Mouse (Mus musculus): ENCODE measurements around the gene Slc25a3. TPM values are rescaled to one million over a fixed set of nuclear protein-coding genes. Genes with fewer than 3 reads are reported as not detected.

The Slc25a3 gene
- total and polyA plus RNA-seq, 3 experiments: 368 to 868 (median 497) TPM

DNA sequence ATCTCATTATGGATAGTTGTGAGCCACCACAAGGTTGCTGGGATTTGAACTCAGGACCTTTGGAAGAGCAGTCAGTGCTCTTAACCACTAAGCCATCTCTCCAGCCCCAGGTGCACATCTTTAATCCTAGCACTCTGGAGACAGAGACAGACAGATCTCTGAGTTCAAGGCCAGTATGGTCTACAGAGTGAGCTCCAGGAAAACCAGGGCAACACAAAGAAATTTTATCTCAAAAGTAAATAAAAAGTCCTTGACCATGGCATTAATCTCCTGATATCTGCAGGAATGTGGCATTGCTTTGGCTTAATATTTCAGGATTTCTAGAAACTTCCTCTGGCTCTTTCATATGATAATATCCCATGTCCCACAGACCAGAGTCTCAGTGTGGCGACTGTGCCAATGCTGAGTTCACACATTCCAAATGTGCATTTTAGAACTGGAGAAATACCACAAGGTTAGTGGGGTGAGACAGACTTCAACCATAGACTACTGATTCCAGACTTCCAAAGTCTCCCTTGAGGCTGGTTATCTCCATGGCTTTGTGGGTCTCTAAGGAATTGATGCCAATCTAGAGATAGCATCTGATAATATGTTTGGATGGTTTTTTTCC lies 4.8 kb upstream of the Slc25a3 start:
- Histone ChIP-seq H3K27me3 (ENCODE audit: control insufficient read depth in 1 of 2, insufficient read depth in 2 of 2, low read length in 2 of 2) (no peaks in the 10 kb centered on the region), H3K4me1 (ENCODE audit: control insufficient read depth in 1 of 2, insufficient read depth in 2 of 2, low read length in 2 of 2) (peaks cover 4 to 10% of the 10 kb centered on the region in 2 experiments; a peak in 3 of 4 replicates), H3K79me2 (ENCODE audit: control insufficient read depth, insufficient read depth, low read length, poor library complexity) (peaks cover 1% of the 10 kb centered on the region), H3K9me3 (replicated peaks; ENCODE audit: insufficient read depth, low read length) (no peaks in the 10 kb centered on the region), H3K36me3 (ENCODE audit: control insufficient read depth in 1 of 2, insufficient read depth in 2 of 2, low read length in 2 of 2) (peaks cover 0 to 10% of the 10 kb centered on the region in 2 experiments; a peak in 2 of 4 replicates), H3K27ac (ENCODE audit: control insufficient read depth, low read depth, low read length) (no peak overlapping the region), H3K9ac (ENCODE audit: control insufficient read depth, low read depth, low read length, poor library complexity, severe bottlenecking) (no peak overlapping the region), H3K4me3 (ENCODE audit: control insufficient read depth in 1 of 2, insufficient read depth in 1 of 2, low read depth in 2 of 2, low read length in 2 of 2) (no peak overlapping the region)
- DNase-seq (ENCODE audit: low read depth, low spot score): no peak
- TF ChIP-seq TBP (IDR thresholded peaks at IDR 0.05; ENCODE audit: low read depth, low read length): peak; percentile 89
- TF ChIP-seq KAT2A (conservative IDR thresholded peaks at IDR 0.05; ENCODE audit: low read depth, low read length): no peak

DNA sequence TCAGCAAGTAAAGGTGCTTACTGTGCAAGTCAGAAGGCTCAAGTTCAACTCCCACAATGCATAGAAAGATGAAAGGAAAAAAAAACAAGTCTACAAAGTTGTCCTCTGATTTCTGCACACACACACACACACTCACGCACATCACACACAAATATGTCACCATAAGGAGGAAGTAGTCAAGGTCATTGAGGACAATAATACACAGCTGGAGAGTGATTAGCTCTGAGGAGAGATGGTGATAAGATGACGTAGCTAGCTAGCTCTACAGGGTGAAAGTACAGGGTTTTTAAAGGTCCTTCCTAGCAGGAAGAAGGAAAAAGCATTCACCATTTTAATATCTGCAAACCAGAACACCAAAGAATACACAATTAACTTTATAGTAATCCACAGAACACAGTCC lies 3.5 kb upstream of the Slc25a3 start:
- DNase-seq (ENCODE audit: low read depth, low spot score): peak; percentile 55
- no peak overlapping the region for H3K9ac ChIP-seq (ENCODE audit: control insufficient read depth, low read depth, low read length, poor library complexity, severe bottlenecking)
- peaks cover 4 to 10% of the 10 kb centered on the region in 2 experiments; a peak in 3 of 4 replicates for H3K4me1 ChIP-seq (ENCODE audit: control insufficient read depth in 1 of 2, insufficient read depth in 2 of 2, low read length in 2 of 2)
- H3K79me2 ChIP-seq (ENCODE audit: control insufficient read depth, insufficient read depth, low read length, poor library complexity): peaks cover 14% of the 10 kb centered on the region
- H3K36me3 ChIP-seq (ENCODE audit: control insufficient read depth in 1 of 2, insufficient read depth in 2 of 2, low read length in 2 of 2): peaks cover 0 to 11% of the 10 kb centered on the region in 2 experiments; a peak in 2 of 4 replicates
- no peak overlapping the region for H3K4me3 ChIP-seq (ENCODE audit: control insufficient read depth in 1 of 2, insufficient read depth in 1 of 2, low read depth in 2 of 2, low read length in 2 of 2)
- H3K9me3 ChIP-seq (replicated peaks; ENCODE audit: insufficient read depth, low read length): no peaks in the 10 kb centered on the region
- no peak overlapping the region for H3K27ac ChIP-seq (ENCODE audit: control insufficient read depth, low read depth, low read length)
- no peaks in the 10 kb centered on the region for H3K27me3 ChIP-seq (ENCODE audit: control insufficient read depth in 1 of 2, insufficient read depth in 2 of 2, low read length in 2 of 2)
- no peak for TF ChIP-seq KAT2A (conservative IDR thresholded peaks at IDR 0.05; ENCODE audit: low read depth, low read length)
- TF ChIP-seq ELF1 (IDR thresholded peaks at IDR 0.05; ENCODE audit: low read depth, low read length): no peak
- no peak for TF ChIP-seq USF1 (IDR thresholded peaks at IDR 0.05; ENCODE audit: low read depth, low read length)
- no peak for TF ChIP-seq CHD2 (IDR thresholded peaks at IDR 0.05; ENCODE audit: low read length)
- no peak for TF ChIP-seq MXI1 (IDR thresholded peaks at IDR 0.05; ENCODE audit: low read depth, low read length)
- TF ChIP-seq MAX (IDR thresholded peaks at IDR 0.05; ENCODE audit: low read length): no peak
- TF ChIP-seq GATA1 (IDR thresholded peaks at IDR 0.05; ENCODE audit: low read depth, low read length): peak; percentile 52
- peak; percentile 9; the same call in 1 of the 2 replicates for TF ChIP-seq BHLHE40 (IDR thresholded peaks at IDR 0.05; ENCODE audit: borderline replicate concordance, low read depth, low read length)
- TF ChIP-seq HCFC1 (IDR thresholded peaks at IDR 0.05; ENCODE audit: low read depth, low read length): 0 out of 2 replicates have a peak, but pooled peaks have one; percentile 28
- no peak for TF ChIP-seq POLR2A (IDR thresholded peaks at IDR 0.05; ENCODE audit: control insufficient read depth in 1 of 2, insufficient read depth in 1 of 2, low read depth in 1 of 2, low read length in 2 of 2, poor library complexity in 1 of 2)
- peak; percentile 53; the same call in 1 of the 2 replicates for TF ChIP-seq ZNF384 (IDR thresholded peaks at IDR 0.05; ENCODE audit: low read depth, low read length)
- no peak for TF ChIP-seq MEF2A (IDR thresholded peaks at IDR 0.05; ENCODE audit: extremely low read depth, insufficient replicate concordance, low read depth, low read length, poor library complexity, severe bottlenecking)
- no peak for TF ChIP-seq CTCF (IDR thresholded peaks at IDR 0.05 in 2 of 3, conservative IDR thresholded peaks at IDR 0.05 in 1 of 3; ENCODE audit: control insufficient read depth in 1 of 3, insufficient read depth in 1 of 3, low read depth in 2 of 3, low read length in 3 of 3, poor library complexity in 1 of 3, severe bottlenecking in 1 of 3)
- peak; percentile 91 for TF ChIP-seq ETS1 (IDR thresholded peaks at IDR 0.05; ENCODE audit: low read depth, low read length)
- TF ChIP-seq SIN3A (IDR thresholded peaks at IDR 0.05; ENCODE audit: low read length): 0 out of 2 replicates have a peak, but pooled peaks have one; percentile 25
- TF ChIP-seq MAZ (IDR thresholded peaks at IDR 0.05; ENCODE audit: low read depth, low read length): no peak

All from MEL (cell line).